Mouse (Mus musculus) adrenal gland, postnatal 14 days (tissue): ENCODE measurements around the gene Pts. TPM values are rescaled to one million over a fixed set of nuclear protein-coding genes. Genes with fewer than 3 reads are reported as not detected.

Source experiments
- DNase-seq: peaks from one replicate; pipeline ENCODE4 v3.0.0; 2021; ENCODE audit warnings: mixed read lengths
- total RNA-seq: library from RNA; stranded (reverse); gene quantifications from 2 replicates; pipeline ENCODE4 v1.2.3, GENCODE M21; 2021

Gene Pts
- total RNA-seq, 1 experiment from 2014 or later = 73.9 TPM

DNA sequence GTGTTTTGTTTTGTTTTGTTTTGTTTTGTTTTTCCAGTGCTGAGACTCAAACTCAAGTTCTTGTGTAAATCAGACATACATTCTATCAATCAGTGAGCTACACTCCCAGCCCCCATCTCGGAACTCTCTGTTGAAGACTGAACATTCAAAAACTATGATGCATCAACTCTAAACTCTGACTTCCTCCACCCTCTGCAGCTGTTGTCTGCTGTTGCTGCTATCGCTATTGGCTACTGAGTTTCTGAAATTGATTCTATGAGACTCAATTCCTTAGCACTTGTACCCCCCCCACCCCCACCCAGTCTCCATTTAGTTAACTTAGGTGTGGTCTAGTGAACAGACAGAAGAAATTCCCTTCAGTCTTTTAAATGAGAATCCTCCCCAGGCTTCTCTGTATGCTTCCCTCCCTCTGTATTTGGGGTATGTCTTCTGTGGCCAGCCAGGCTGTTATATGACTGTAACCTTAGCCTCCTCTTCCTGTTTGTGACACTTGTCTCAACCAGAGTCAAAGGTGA is 36.9 kb downstream of the Pts start:
- DNase-seq = no peak

DNA sequence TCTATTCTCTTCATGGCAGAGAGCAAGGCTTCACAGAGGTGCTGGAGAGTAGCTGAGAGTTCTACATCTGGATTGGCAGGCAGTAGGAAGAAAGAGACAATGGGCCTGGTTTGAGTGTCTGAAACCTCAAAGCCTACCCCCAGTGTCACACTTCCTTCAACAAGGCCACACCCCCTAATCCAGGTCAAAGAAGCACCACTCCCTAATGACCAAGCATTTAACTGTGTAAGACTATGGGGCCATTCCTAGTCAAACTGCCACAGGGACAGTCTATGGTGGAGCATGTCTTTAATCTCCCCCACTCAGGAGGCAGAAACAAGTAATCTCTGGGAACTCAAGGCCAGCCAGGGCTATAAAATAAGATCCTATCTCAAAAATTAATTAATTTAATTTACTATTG is 37.7 kb downstream of the Pts start:
- DNase-seq = no peak

DNA sequence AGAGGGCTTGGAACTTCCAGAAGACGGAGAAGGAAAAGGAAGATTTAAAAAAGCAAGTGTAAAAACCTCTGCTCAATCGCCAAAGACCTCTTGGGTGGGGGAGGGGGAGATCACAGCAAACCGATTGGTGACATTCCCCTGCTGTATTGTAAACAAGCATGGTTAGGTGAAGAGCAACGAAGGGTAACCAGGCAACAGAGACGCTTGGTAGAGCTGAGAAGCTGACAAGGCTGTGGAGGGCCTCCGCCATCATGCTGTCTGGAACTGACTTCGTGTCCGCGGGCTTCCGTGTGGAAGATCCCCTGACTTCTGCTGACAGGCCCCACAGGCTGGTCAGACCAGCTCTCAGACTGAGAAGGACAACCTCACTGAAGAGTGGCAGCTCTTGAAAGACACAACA is 43.0 kb downstream of the Pts start:
- DNase-seq = no peak

DNA sequence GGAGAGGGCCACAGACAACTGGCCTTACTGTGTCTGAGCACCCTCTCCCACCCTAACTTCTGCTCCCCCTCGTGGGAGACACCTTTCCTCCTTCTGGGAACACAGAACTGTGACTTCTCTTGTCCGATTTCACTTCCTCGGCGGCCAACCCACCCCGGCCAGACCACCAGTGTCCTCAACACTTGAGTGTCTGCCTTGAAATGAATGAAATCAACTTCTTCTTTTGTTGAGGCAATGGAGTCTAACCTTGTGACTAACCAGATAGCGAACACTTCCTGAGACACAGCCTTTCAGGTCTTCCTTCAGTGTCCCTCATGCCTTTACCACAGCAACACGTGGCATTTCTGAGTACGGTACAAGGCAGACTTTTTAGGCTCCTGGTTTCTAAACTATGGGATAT is 45.8 kb downstream of the Pts start:
- DNase-seq = no peak

DNA sequence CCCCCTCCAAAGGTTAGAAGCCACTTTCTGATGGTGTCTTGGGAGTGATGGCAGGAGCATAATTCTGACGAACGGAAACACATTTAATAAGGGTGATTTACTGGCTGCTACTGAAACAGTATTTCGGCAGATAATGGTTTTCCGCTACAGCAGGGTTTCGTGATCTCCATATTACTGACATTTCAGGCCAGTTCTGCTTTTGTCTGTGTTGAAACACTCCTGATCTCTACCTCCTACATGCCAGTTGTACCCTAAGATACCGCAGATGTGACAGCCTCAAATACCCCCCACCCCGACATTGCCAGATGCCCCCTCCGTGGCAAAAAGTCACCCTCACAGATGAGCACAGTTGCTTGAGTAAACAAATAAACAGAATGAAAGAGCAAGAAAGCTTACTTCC is 49.0 kb downstream of the Pts start:
- no peak for DNase-seq

DNA sequence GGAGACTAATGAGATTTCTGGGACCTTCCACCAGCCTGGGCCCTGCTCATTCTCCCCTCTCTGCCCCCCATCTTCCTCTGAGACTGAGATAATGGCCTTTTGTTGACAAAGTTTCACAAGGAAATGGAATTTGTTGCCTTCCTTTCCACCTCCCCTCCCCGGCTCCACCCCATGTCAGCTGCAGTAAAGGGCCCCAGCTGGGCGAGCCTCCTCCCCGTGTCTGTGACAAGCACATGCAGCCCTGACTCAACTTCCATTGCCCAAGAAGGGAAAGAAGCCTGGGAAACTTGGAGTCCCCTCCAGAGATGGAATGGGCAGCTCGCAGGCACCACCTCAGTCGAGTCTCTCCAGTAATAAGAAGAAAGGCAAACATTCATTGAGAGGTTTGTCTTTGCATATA is 49.7 kb downstream of the Pts start:
- no peak for DNase-seq

DNA sequence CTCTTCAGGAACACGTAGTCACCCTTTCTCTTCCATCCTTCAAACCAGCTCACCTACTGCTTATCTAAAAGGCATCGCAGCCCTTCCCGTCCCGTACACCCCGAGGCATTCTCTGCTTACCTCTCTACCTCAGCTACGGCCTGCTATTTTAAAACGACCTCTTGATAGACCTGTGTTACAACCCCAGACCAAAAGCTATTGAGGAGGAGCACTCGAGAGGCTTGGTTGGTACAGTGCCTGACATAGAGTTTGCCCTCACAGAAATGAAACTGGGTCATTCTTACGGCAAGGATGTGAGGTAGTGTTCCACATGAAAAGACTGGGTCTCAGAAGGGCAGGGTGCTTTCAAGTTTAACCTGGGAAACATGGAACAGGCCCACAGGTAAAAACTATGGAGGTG is 51.3 kb downstream of the Pts start:
- DNase-seq = no peak

DNA sequence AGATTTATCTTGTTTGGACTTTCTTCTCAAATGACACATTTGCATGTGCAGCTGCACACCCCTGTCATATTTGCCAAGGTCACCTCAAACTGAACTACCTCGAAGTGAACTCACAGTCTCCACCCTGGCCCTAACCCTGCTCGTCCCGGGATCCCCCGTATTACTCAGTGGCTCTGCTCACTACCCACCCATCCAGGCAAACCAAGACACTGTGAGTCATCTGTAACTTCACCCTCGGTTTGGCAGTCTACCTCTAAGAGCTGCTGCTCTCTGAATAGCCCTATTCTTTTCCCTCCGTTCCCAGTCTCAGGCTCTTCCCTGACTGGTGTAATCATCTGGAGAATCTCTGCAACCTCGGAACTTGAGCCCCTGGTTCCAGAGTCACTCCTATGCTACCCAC is 51.9 kb downstream of the Pts start:
- no peak for DNase-seq

DNA sequence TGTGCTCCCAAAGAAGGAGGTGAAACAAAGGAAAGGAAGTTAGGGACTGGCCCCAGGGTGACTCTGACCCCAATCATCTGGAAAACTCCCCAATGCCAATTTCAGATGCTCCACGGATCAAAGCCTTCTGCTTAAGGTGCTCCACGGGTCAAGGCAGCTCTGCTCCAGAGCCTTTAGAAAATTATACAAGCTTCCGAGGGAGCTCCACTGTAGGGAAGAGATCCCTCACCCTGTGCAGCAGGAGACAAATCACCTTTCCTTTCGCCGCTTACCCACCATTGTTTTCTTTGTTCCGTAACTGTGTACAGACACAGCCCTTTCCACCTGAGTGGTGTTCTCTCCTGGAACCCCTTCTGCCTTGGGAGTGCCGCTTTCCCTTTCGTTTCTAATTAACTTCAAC is 52.8 kb downstream of the Pts start:
- no peak for DNase-seq

DNA sequence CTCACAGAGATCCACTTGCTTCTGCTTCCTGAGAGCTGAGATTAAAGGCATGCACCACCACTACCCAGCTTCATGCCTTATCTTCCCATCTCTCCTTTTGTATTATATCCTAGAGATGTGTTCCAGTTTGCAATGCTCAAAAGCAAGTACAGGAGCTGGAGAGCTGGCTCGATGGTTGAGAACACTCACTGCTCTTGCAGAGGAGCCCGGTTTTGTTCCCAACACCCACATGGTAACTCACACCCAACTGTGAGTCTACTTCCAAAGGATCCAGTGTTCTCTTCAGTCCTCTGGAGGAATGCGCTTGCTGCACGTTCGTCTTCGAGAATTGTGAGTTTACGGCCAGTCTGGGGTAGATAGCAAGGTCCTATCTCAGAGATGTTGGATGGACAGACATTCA is 53.2 kb downstream of the Pts start:
- DNase-seq = no peak

Other genes with a start within 250 kb of the Pts start
- gene Rpl10-ps3, start 183.8 kb downstream of the Pts start, total RNA-seq = 879 and 1,024 TPM in 2 replicates
- gene Plet1, start 34.2 kb downstream of the Pts start, total RNA-seq = 0.33 and 0.41 TPM in 2 replicates
- gene Il18, start 26.1 kb upstream of the Pts start, total RNA-seq = 5.7 and 8.4 TPM in 2 replicates
- 2.1 and 3.7 TPM in 2 replicates for gene Bco2, start 26.5 kb upstream of the Pts start, total RNA-seq
- gene Tex12, start 32.6 kb upstream of the Pts start, total RNA-seq = not detected in 2 replicates
- gene Sdhd, start 75.1 kb upstream of the Pts start, total RNA-seq = 554 and 565 TPM in 2 replicates
- 171 and 184 TPM in 2 replicates for gene Timm8b, start 75.2 kb upstream of the Pts start, total RNA-seq
- gene Pih1d2, start 88.6 kb upstream of the Pts start, total RNA-seq = 1.6 and 1.9 TPM in 2 replicates
- gene Nkapd1, start 88.7 kb upstream of the Pts start, total RNA-seq = 24.3 and 25.3 TPM in 2 replicates
- 252 and 279 TPM in 2 replicates for gene Dlat, start 131.1 kb upstream of the Pts start, total RNA-seq
- 8.4 and 9.5 TPM in 2 replicates for gene Dixdc1, start 210.8 kb upstream of the Pts start, total RNA-seq
- 6.6 and 6.9 TPM in 2 replicates for gene 2310030G06Rik, start 217.8 kb upstream of the Pts start, total RNA-seq
- gene Cryab, start 222.6 kb upstream of the Pts start, total RNA-seq = 21.4 and 29.2 TPM in 2 replicates
- 1.5 and 1.9 TPM in 2 replicates for gene Hspb2, start 223.6 kb upstream of the Pts start, total RNA-seq
- 5.7 and 6.4 TPM in 2 replicates for gene Fdxacb1, start 239.5 kb upstream of the Pts start, total RNA-seq
- 26.0 and 28.4 TPM in 2 replicates for gene Alg9, start 246.3 kb upstream of the Pts start, total RNA-seq
- 35.5 and 37.2 TPM in 2 replicates for gene 1110032A03Rik, start 246.8 kb upstream of the Pts start, total RNA-seq